Mouse (Mus musculus): ENCODE data around the gene Cdx4.

DNA sequence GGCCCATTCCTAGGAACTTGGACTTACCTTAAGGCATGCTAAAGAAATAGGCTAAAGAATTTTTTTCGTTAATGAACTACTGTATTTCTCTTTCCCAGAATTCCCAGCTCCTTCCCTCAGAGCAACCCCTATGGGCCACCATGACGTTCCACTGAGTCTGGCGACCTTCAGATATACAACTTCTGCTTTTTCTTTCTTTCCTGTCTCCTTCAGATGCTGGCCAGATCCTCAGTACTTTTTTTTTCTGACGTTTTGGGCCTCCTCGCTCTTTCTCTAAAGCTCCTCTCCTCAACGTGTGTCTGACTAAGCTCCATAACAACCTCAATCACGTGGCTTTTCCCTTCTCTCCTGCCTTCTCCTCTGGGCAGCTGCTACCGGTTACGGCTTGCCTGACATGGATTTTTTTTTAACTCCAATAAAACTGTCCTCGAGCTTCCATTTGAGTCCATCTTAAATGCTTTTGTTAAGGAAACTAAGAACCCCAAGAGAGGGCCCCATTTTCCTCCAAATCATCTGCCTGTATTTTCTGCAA, 33.3 kb upstream of the Cdx4 start:
- TF ChIP-seq POLR2A (IDR thresholded peaks at IDR 0.05; ENCODE audit: low read depth, low read length) = no peak
- no peak for TF ChIP-seq CTCF (IDR thresholded peaks at IDR 0.05; ENCODE audit: borderline replicate concordance, insufficient read depth, low read length)
